Mouse (Mus musculus) spleen, postnatal 0 days (tissue): ENCODE results near the gene Rnf149. TPM values are rescaled to one million over a fixed set of nuclear protein-coding genes. Genes with fewer than 3 reads are reported as not detected.

Experiments used
- polyA plus RNA-seq: library from polyadenylated mRNA; unstranded; fragments of >200 nt; fragmentation: Nextera tagmentation; extraction: Ambion mirVana; gene quantifications from 2 replicates; pipeline ENCODE4 v1.2.1, GENCODE M21; 2015

Gene Rnf149
- 21.2 and 23.3 TPM in 2 replicates for polyA plus RNA-seq

DNA sequence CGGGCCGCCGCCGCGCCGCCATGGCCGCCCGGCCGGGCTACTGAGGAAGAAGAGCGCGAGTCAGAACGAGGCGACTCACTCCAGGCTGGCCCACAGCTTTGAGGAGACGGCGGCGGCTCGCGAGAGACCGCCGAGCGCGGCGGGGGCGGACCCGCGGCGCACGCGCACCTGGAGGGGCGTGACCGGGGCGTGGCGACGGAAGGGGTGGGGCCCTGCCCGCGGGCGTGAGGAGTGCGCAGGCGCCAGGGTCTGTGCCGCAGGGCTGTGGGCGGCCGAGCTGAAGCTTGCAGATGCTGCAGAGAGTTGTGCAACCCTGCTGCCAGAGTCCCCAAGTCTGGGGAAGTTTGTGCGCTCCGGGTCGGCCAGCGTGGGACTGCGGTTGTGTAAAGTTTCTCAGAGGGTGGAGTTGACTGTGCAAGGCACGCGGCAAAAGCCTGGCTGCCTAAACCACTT lies at the start of gene Rnf149:
Gene Rnf149, minus strand, starts transcription at position 153 of the 453 bp plus-strand sequence.

DNA sequence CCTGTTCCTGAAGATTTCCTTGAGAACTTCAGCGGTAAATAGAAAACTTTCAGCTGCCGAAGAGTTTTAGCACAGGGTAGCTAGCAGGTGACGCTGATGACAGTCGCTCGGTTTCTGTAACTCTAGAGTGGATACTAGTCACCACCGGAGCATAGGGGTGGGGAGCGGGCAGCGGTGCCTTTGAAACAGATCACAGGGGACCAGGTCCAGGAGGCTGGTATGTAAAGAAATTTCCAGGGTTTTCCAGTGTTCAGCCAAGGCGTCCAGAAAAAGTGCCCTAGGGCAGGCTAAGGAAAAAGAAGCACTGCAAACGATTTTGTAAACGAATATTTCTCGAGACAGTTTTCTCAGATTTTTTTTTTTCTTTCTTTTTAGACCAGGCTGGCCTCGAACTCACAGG lies 42.4 kb downstream of the Rnf149 start, which contains the start of gene Cnot11:
Gene Cnot11, plus strand, starts transcription at position 162 of the 400 bp plus-strand sequence.

Other genes with a start within 250 kb of the Rnf149 start
- gene Rpl31, start 209.6 kb downstream of the Rnf149 start, polyA plus RNA-seq: 601 and 632 TPM in 2 replicates
- gene Tbc1d8, start 98.7 kb downstream of the Rnf149 start, polyA plus RNA-seq: 9.3 and 11.7 TPM in 2 replicates
- gene Cnot11, start 42.4 kb downstream of the Rnf149 start, polyA plus RNA-seq: 11.8 and 12.8 TPM in 2 replicates
- gene Creg2, start 74.1 kb upstream of the Rnf149 start, polyA plus RNA-seq: 0.02 TPM in 2 replicates
- 0.22 TPM in 1 of 2 replicates, not detected in the other for gene Rfx8, start 143.6 kb upstream of the Rnf149 start, polyA plus RNA-seq
- gene Gm3646, start 227.9 kb upstream of the Rnf149 start, polyA plus RNA-seq: not detected in 2 replicates